9 mouse cellular contexts compared by ENCODE assay signal in the genomic region with DNA sequence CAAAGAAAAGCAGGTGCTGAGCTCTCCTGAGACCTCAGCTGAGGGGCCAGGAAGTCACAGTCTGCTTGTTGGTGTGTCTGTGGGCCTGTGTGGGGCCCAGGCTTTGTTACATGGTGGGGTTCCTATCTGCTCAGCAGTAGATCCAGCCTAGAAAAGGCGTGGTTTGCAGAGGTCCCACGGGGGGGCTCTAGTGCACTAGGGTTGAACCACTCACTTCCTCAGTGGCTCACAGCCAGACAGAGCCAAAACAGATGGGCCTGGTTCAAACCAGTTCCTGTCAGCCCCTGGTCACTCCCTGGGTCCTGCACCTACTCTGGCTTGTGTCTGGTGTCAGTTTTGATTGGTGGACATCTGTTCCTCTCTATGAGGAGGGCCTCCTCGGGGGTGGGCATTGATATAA.
DNase-seq lines count a peak whose midpoint lies in the region; ATAC-seq and TF ChIP-seq lines count a peak whose summit lies in the region.
"Had no signal": no experiment of that assay in that cellular context is flagged by ENCODE, and none has a peak within 500 bp of the region (broad histone marks: within the 10 kb centered on the region; RNA-seq: fewer than 3 reads in every experiment).

No protein-coding gene starts in this region.

- WGBS in lung, embryonic 16.5 days: 19% methylated on average over 3 of the region's 3 CpGs
- 1% methylated on average over 3 of the region's 3 CpGs for WGBS in spleen, adult 2 months

- H3K9me3 ChIP-seq in lung, embryonic 16.5 days (ENCODE audit: control insufficient read depth, low read length): peaks cover 3% of the 10 kb centered on the region

- TF ChIP-seq POLR2A in spleen, adult 2 months (IDR thresholded peaks at IDR 0.05; ENCODE audit: low read depth, low read length): no peak

- peak; percentile 86 for ATAC-seq in lung, embryonic 16.5 days (ENCODE audit: low read depth)

- no peak overlapping the region for H3K4me2 ChIP-seq in lung, embryonic 16.5 days (ENCODE audit: low read depth, low read length)
- H3K4me2 ChIP-seq: limb, embryonic 13.5 days had no signal

- no peak for TF ChIP-seq CTCF in spleen, adult 2 months (IDR thresholded peaks at IDR 0.05; ENCODE audit: extremely low read depth, insufficient read depth, insufficient read length, insufficient replicate concordance)

- H3K27me3 ChIP-seq in lung, embryonic 16.5 days (ENCODE audit: control insufficient read depth, insufficient read depth, low read depth, low read length): peaks cover 16% of the 10 kb centered on the region
- H3K27me3 ChIP-seq in spleen, adult 2 months (ENCODE audit: control insufficient read depth, insufficient read depth, low read length): no peaks in the 10 kb centered on the region

- H3K27ac ChIP-seq in lung, embryonic 16.5 days (ENCODE audit: low read length): no peak overlapping the region
- no peak overlapping the region for H3K27ac ChIP-seq in spleen, adult 2 months (ENCODE audit: insufficient read depth, low read length)
- H3K27ac ChIP-seq: limb, embryonic 13.5 days had no signal

- intact Hi-C loops in left cerebral cortex, postnatal 25 days (cut with DNase I): no loop called here

- peak; percentile 32 to 61 for DNase-seq in left cerebral cortex, postnatal 25 days (ENCODE audit: low spot score in 2 of 2)
- no peak for DNase-seq in left cerebral cortex, adult 18-20 months (ENCODE audit: low spot score in 2 of 2)
- DNase-seq in adrenal gland, postnatal 14 days: peak; percentile 75
- peak; percentile 64 to 86 for DNase-seq in heart, adult 18-20 months
- peak; percentile 53 to 60 for DNase-seq in kidney, adult 8-10 months
- DNase-seq in spleen, adult 2 months (ENCODE audit: low read depth in 1 of 2, low spot score in 2 of 2): peak; percentile 82 to 89
- no peak for DNase-seq in urinary bladder, postnatal 4 days (ENCODE audit: low spot score in 2 of 2)

- peaks cover 14% of the 10 kb centered on the region for H3K4me1 ChIP-seq in lung, embryonic 16.5 days (replicated peaks; ENCODE audit: control insufficient read depth, insufficient read depth, low read length)
- peaks cover 49% of the 10 kb centered on the region; the same call in 1 of the 2 replicates for H3K4me1 ChIP-seq in spleen, adult 2 months (ENCODE audit: control insufficient read depth, insufficient read depth, insufficient read length)

- H3K9ac ChIP-seq in lung, embryonic 16.5 days (ENCODE audit: low read length): no peak overlapping the region
- H3K9ac ChIP-seq: limb, embryonic 13.5 days had no signal

- H3K4me3 ChIP-seq in lung, embryonic 16.5 days (ENCODE audit: low read length): no peak overlapping the region
- no peak overlapping the region for H3K4me3 ChIP-seq in spleen, adult 2 months (ENCODE audit: extremely low read depth, insufficient read depth, insufficient read length)
- H3K4me3 ChIP-seq: limb, embryonic 13.5 days had no signal

- no peaks in the 10 kb centered on the region for H3K36me3 ChIP-seq in lung, embryonic 16.5 days (ENCODE audit: control insufficient read depth, insufficient read depth, low read length)
- no peaks in the 10 kb centered on the region for H3K36me3 ChIP-seq in spleen, adult 2 months (ENCODE audit: control insufficient read depth, insufficient read depth, low read length)
- H3K36me3 ChIP-seq: limb, embryonic 13.5 days had no signal

Comparison
In these comparisons a context has a peak if more than half of its experiments do, and no peak if none do; other contexts are left out.
1. DNase-seq: peak in left cerebral cortex, postnatal 25 days (2 of 2), adrenal gland, postnatal 14 days (single experiment), heart, adult 18-20 months (2 of 2), kidney, adult 8-10 months (2 of 2) and spleen, adult 2 months (2 of 2); none in left cerebral cortex, adult 18-20 months (0 of 2) and urinary bladder, postnatal 4 days (0 of 2).